Mouse (Mus musculus) heart, embryonic 14.5 days (tissue): ENCODE results near the gene Syne3. TPM values are rescaled to one million over a fixed set of nuclear protein-coding genes. Genes with fewer than 3 reads are reported as not detected.

Experiments
- ATAC-seq: fragments of 200-750 bp; cut with Nextera tagmentation; 2 replicates; pipeline ENCODE4 v1.8.0; 2017; ENCODE audit warnings: low read depth, moderate TSS enrichment; ENCODE audit not compliant: insufficient number of reproducible peaks, insufficient read depth, low FRiP score
- H3K27ac ChIP-seq, 2 experiments: fragments of 200-500 bp in 1 of 2; fragments of 300-500 bp in 1 of 2; sonication (generic) in 1 of 2; replicated peaks in 1 of 2; 2 replicates each; pipeline ENCODE4 v1.5.1; 2012 to 2014; ENCODE audit warnings: low read depth in 2 of 2, low read length in 2 of 2, control low read depth in 1 of 2, mild to moderate bottlenecking in 1 of 2, mixed read lengths in 1 of 2; ENCODE audit not compliant: control insufficient read depth in 1 of 2, insufficient read depth in 1 of 2
- H3K27me3 ChIP-seq: fragments of 300-500 bp; sonication (generic); 2 replicates; pipeline ENCODE4 v1.6.1; 2014; ENCODE audit warnings: mild to moderate bottlenecking, low read length, control low read depth; ENCODE audit not compliant: control insufficient read depth, insufficient read depth
- H3K36me3 ChIP-seq: fragments of 300-500 bp; sonication (generic); 2 replicates; pipeline ENCODE4 v1.6.1; 2014; ENCODE audit warnings: mild to moderate bottlenecking, control low read depth, low read length, mixed read lengths; ENCODE audit not compliant: control insufficient read depth, insufficient read depth
- H3K4me1 ChIP-seq, 2 experiments: fragments of 200-500 bp in 1 of 2; fragments of 300-500 bp in 1 of 2; sonication (generic) in 1 of 2; 2 replicates each; pipeline ENCODE4 v1.6.1; 2012 to 2014; ENCODE audit warnings: low read length in 2 of 2, control low read depth in 1 of 2, mixed read lengths in 1 of 2; ENCODE audit not compliant: control insufficient read depth in 2 of 2, insufficient read depth in 2 of 2
- H3K4me2 ChIP-seq: fragments of 300-500 bp; sonication (generic); 2 replicates; pipeline ENCODE4 v1.6.1; 2014; ENCODE audit warnings: mild to moderate bottlenecking, low read length
- H3K4me3 ChIP-seq, 2 experiments: fragments of 200-500 bp in 1 of 2; fragments of 300-500 bp in 1 of 2; sonication (generic) in 1 of 2; 2 replicates each; pipeline ENCODE4 v1.5.1; 2012 to 2014; ENCODE audit warnings: low read length in 2 of 2, mild to moderate bottlenecking in 2 of 2, control low read depth in 1 of 2, low read depth in 1 of 2, moderate library complexity in 1 of 2; ENCODE audit not compliant: control insufficient read depth in 1 of 2, insufficient read depth in 1 of 2
- H3K9ac ChIP-seq: fragments of 300-500 bp; sonication (generic); 2 replicates; pipeline ENCODE4 v1.6.1; 2014; ENCODE audit warnings: mild to moderate bottlenecking, low read length
- H3K9me3 ChIP-seq: fragments of 300-500 bp; sonication (generic); 2 replicates; pipeline ENCODE4 v1.6.1; 2016; ENCODE audit warnings: low read length, control low read depth; ENCODE audit not compliant: control insufficient read depth
- WGBS: fragments of 180-500 bp; shearing (Covaris S2); extraction: QIAGEN DNeasy Blood & Tissue Kit; methylation state at CpG from one replicate; pipeline ENCODE4 v1.1.7; 2014; 5-methylcytosine and 5-hydroxymethylcytosine counted together
- polyA plus RNA-seq: library from polyadenylated mRNA; unstranded; fragments of >200 nt; fragmentation: Nextera tagmentation; extraction: Ambion mirVana; gene quantifications from 2 replicates; pipeline ENCODE4 v1.2.1, GENCODE M21; 2014

The Syne3 gene
- polyA plus RNA-seq, 1 experiment from 2014 or later = 0.93 TPM

DNA sequence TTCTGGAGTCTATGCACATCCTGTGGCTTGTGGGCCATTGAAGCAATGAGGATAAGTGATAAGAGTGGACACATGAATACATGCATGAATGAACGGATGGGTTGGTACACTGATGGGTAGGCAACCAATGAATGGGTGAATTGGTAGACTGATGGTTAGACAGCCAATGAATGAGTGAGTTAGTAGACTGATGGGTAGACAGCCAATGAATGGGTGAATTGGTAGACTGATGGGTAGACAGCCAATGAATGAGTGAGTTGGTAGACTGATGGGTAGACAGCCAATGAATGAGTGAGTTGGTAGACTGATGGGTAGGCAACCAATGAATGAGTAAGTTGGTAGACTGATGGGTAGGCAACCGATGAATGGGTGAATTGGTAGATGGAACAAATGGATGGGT lies 91.7 kb downstream of the Syne3 start:
- WGBS = 89% methylated on average over 2 of the region's 2 CpGs
- no peak overlapping the region for H3K4me2 ChIP-seq
- no peaks in the 10 kb centered on the region for H3K9me3 ChIP-seq
- H3K27me3 ChIP-seq = no peaks in the 10 kb centered on the region
- no peak overlapping the region for H3K9ac ChIP-seq
- no peak for ATAC-seq
- H3K4me3 ChIP-seq = no peak overlapping the region
- no peak overlapping the region for H3K27ac ChIP-seq
- no peaks in the 10 kb centered on the region for H3K36me3 ChIP-seq
- H3K4me1 ChIP-seq = 0 out of 4 replicates have a peak, but pooled peaks cover 0 to under 1% of the 10 kb centered on the region in 2 experiments

DNA sequence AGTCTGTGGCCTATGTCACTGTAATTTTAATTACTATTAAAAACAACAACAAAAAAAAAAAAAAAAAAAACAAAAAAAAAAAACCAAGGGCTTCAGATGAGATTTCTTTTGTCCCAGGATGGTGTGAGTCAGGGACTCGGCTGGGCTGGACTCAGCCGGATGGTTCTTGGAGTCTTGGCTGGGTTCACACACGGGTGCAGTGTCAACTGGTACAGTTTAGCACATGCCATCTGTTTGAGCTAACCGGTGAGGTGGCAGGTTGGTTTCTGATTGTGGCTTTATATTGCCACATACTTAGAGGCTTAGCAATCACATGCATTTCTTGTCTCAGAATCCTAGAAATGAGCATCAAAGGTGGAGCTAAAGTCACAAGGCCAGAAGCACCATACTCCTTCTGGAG lies 92.3 kb downstream of the Syne3 start:
- Histone ChIP-seq H3K9me3 (no peaks in the 10 kb centered on the region), H3K9ac (no peak overlapping the region), H3K4me2 (no peak overlapping the region), H3K4me1 (peaks cover 3 to 7% of the 10 kb centered on the region in 2 experiments; a peak in 3 of 4 replicates), H3K27ac (no peak overlapping the region), H3K27me3 (no peaks in the 10 kb centered on the region), H3K4me3 (no peak overlapping the region), H3K36me3 (no peaks in the 10 kb centered on the region)
- WGBS = 88% methylated on average over 4 of the region's 4 CpGs
- ATAC-seq = no peak

DNA sequence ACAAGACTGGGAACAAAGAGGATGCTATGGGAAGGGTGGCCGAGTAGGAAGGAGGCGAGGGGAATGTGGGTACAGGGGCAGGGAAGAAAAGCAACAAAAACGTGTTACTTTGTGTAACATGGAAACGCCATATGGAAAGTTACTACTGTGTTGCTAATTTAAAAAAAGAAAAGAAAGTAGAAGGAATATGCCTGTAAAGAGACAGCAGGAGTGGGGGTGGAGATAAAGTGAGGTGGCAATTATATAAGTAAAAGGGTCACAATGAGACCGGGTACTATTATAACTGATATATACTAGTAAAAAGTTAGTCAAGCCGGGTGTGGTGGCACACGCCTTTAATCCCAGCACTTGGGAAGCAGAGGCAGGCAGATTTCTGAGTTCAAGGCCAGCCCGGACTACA lies 92.8 kb downstream of the Syne3 start:
- 81% methylated on average over 8 of the region's 8 CpGs for WGBS
- Histone ChIP-seq H3K4me3 (no peak overlapping the region), H3K4me1 (peaks cover 3 to 10% of the 10 kb centered on the region in 2 experiments; a peak in 3 of 4 replicates), H3K36me3 (no peaks in the 10 kb centered on the region), H3K27ac (no peak overlapping the region), H3K9me3 (no peaks in the 10 kb centered on the region), H3K9ac (no peak overlapping the region), H3K4me2 (no peak overlapping the region), H3K27me3 (no peaks in the 10 kb centered on the region)
- ATAC-seq = no peak

DNA sequence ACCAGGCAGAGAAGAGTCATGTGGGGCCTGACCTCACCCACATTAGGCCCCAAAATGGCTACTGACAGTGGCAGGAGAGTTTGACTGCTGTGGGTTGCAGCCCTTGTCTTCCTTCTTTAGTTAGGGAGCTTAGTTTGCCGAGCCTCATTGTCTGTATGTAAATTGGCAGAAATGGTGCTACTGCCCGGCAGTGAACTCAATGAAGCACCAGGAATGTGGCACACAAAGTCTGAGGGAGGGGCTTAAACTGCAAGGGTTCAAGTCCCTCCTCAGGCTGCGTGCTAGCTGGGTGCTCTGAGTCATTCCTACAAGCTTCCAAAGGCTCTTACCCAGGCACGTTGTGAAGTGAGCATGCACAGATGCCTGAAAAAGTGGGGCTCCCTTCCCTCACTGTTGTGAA lies 93.9 kb downstream of the Syne3 start:
- 67% methylated on average over 4 of the region's 4 CpGs for WGBS

DNA sequence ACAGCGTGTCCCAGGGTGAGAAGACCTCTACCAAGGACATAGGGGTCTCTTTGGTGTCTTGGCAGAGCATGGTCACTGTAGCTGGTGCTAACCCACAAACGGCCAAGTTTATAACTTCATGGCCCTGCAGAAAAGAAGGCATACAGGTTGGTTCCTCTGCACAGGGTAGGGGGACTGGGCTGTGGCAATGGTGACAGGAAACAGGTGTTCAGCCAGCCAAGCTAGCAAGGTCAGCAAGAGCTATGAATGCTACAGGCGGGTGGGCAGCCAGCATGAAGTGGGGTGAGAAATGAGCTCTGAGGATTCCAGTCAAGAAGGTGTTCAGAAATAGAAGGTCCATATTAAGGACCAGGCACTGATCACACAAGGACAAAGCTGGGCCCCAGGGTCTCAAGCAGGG lies 96.6 kb downstream of the Syne3 start:
- WGBS = 73% methylated on average over 3 of the region's 3 CpGs
- Histone ChIP-seq H3K4me1 (peaks cover 8 to 10% of the 10 kb centered on the region in 2 experiments; a peak in 3 of 4 replicates), H3K4me3 (no peak overlapping the region), H3K36me3 (no peaks in the 10 kb centered on the region), H3K27ac (no peak overlapping the region), H3K9ac (no peak overlapping the region), H3K4me2 (no peak overlapping the region), H3K9me3 (no peaks in the 10 kb centered on the region), H3K27me3 (0 out of 2 replicates have a peak, but pooled peaks cover 2% of the 10 kb centered on the region)
- ATAC-seq = no peak

More for the DNA sequence above, 93.9 kb downstream of the Syne3 start:
- Histone ChIP-seq H3K9me3 (no peaks in the 10 kb centered on the region), H3K4me2 (no peak overlapping the region), H3K4me1 (peaks cover 3 to 10% of the 10 kb centered on the region in 2 experiments; a peak in 3 of 4 replicates), H3K27me3 (no peaks in the 10 kb centered on the region), H3K9ac (no peak overlapping the region), H3K27ac (no peak overlapping the region), H3K36me3 (no peaks in the 10 kb centered on the region), H3K4me3 (no peak overlapping the region)
- ATAC-seq = no peak

DNA sequence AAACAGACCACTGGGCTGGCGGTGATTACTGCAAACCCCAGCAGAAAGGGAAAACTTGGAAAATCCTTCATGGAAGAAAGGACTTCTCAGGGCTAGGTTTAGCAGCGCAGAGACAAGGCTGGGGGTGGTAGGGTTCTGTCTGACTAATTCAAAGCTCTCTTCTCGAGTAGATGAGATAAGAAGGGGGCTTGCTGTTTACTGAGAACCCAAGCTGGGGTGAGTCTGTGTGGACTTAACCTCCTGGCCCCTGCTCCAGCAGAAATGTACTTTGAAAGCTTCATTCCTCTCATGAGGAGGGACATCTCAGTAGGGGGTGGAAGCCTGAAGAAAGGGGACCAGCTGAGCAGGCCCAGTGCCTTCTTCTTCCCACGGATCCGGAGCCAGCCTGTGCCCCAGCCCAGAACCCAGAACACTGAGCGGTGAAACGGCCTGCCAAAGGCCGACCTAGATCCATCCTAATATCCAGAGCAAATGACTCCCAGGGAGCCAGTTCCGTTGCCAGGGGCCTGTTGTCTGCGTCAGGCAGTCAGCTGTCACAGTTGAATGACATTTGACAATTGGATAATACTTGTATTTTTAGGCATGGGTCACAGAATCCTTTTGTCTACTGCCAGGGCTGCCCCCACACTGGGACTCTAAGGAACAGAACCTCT lies 97.2 kb downstream of the Syne3 start:
- Histone ChIP-seq H3K36me3 (no peaks in the 10 kb centered on the region), H3K4me1 (peaks cover 10 to 11% of the 10 kb centered on the region in 2 experiments), H3K27me3 (0 out of 2 replicates have a peak, but pooled peaks cover 2% of the 10 kb centered on the region), H3K9ac (no peak overlapping the region), H3K4me2 (no peak overlapping the region), H3K9me3 (no peaks in the 10 kb centered on the region), H3K4me3 (no peak overlapping the region), H3K27ac (no peak overlapping the region)
- WGBS = 44% methylated on average over 10 of the region's 10 CpGs
- ATAC-seq = no peak

DNA sequence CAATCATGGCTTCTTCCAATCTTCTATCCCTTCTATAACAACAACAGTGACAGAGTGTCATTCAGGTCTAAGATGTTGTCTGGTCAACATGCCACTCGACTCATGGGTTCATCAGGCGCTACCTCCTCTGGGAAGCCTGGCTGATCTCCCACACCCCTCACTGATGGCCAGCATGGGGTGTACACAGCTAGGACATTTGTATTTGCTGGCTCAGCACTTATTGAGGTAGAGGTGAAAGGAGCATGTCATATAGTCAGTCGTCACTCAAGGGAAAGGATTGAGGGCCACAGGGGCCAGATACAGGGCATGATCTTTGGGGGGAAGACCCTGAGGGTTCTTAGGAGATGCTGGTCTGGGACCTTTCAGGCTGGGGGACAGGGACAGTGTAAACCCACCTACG lies 99.9 kb downstream of the Syne3 start:
- WGBS = 85% methylated on average over 4 of the region's 4 CpGs
- Histone ChIP-seq H3K9me3 (no peaks in the 10 kb centered on the region), H3K4me1 (peaks cover 10 to 11% of the 10 kb centered on the region in 2 experiments), H3K9ac (no peak overlapping the region), H3K4me2 (no peak overlapping the region), H3K27me3 (0 out of 2 replicates have a peak, but pooled peaks cover 2% of the 10 kb centered on the region), H3K27ac (no peak overlapping the region), H3K36me3 (no peaks in the 10 kb centered on the region), H3K4me3 (no peak overlapping the region)
- ATAC-seq = no peak

DNA sequence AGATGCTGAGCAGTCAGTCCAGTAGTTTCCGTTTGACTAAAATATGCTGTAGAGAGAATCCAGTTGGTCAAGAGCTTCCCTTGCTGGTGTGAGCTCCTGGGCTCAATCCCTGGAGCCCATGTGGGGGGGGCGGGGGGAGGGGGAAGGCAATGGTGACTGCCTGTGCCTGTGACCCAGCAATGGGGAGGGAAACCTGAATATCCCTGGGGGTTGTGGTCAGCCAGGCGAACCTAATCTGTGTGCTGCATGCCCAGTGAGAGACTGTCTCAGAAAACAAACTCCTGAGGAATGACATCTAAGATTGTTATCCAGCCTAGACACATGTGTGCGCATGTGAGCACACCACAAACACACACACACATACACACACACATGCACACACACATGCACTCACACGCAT lies 100.6 kb downstream of the Syne3 start:
- H3K27ac ChIP-seq = no peak overlapping the region
- no peak overlapping the region for H3K9ac ChIP-seq
- no peaks in the 10 kb centered on the region for H3K9me3 ChIP-seq
- no peak for ATAC-seq
- peaks cover 10 to 11% of the 10 kb centered on the region in 2 experiments for H3K4me1 ChIP-seq
- no peaks in the 10 kb centered on the region for H3K36me3 ChIP-seq
- no peak overlapping the region for H3K4me2 ChIP-seq
- H3K4me3 ChIP-seq = no peak overlapping the region
- WGBS = 66% methylated on average over 5 of the region's 5 CpGs
- 0 out of 2 replicates have a peak, but pooled peaks cover 2% of the 10 kb centered on the region for H3K27me3 ChIP-seq
